Mouse (Mus musculus): Measurements from ENCODE around the gene Sv2a.
A peak's percentile ranks its signal among the peaks of the same experiment; 100 is the strongest.
"Not testable (repeated sequence)": the region's sequence is repeated elsewhere in the genome, so short reads cannot be mapped to it uniquely, and the experiment has no call there.

The Sv2a gene

DNA sequence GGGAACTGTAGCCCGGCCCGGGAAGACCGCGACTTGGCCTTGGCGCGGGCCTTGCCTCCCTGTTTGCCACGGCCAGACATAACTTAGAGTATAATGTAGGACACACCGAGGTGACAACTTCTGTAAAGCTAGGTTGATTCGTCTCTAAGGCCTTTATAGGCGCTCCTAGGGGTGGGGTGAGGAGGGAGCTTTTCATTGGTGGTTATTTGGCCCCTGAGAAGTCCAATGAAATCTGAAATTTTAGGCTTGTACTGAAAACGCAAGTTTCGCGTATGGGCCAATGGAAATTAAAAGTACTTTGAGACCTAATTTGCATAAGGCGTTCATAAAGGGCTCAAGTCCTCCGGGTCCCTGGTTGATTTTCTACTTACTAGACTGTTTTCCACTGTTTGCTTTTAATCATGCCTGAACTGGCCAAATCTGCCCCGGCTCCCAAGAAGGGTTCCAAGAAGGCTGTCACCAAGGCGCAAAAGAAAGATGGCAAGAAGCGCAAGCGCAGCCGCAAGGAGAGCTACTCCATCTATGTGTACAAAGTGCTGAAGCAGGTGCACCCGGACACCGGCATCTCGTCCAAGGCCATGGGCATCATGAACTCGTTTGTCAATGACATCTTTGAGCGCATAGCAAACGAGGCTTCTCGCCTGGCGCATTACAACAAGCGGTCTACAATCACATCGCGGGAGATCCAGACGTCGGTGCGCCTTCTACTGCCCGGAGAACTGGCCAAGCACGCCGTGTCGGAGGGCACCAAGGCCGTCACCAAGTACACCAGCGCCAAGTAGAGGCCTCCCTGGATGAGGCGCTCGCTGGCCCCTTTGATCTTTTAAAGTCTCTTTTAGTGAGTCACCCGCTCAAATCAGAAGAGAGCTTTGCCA lies 40.1 kb downstream of the Sv2a start, which contains the start of the genes Hist2h2ac and Hist2h2be:
Gene Hist2h2ac, minus strand, starts transcription at position 116 of the 875 bp plus-strand sequence.
Gene Hist2h2be, plus strand, starts transcription at position 355 of the 875 bp plus-strand sequence.
- DNase-seq (ENCODE audit: low read depth, low spot score) = peak; percentile 97

GRCm38 (mm10) chr3:96221640-96222038 lies 40.7 kb downstream of the Sv2a start:
- no peak for DNase-seq (ENCODE audit: low read depth, low spot score)

GRCm38 (mm10) chr3:96222774-96223173 lies 41.8 kb downstream of the Sv2a start:
- no peak for DNase-seq (ENCODE audit: low read depth, low spot score)

GRCm38 (mm10) chr3:96225421-96225820 lies 44.5 kb downstream of the Sv2a start:
- no peak for DNase-seq (ENCODE audit: low read depth, low spot score)

- peak; percentile 77 for DNase-seq (ENCODE audit: low read depth, low spot score)
These were observed 46.0 kb downstream of the Sv2a start for GRCm38 (mm10) chr3:96226695-96227648.

DNA sequence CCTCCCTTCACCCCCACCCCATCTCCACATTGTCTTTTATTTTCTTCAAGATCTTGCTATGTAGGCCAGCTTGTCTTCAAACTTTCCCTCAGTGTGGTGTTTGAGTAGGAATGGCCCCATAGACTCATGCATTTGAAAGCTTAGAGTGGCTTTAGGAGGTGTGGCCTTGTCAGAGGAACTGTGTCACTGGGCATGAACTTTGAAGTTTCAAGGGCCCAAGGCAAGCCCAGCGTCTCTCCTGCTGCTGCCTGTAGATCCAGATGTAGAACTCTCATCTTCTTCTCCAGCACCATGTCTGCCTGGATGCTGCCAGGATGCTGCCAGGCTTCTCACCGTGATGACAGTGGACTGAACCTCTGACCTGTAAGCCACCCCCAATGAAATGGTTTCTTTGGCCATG lies 47.9 kb downstream of the Sv2a start:
- DNase-seq (ENCODE audit: low read depth, low spot score) = no peak

GRCm38 (mm10) chr3:96230404-96230803 lies 49.5 kb downstream of the Sv2a start:
- DNase-seq (ENCODE audit: low read depth, low spot score) = no peak

GRCm38 (mm10) chr3:96230910-96231757 lies 50.2 kb downstream of the Sv2a start:
- DNase-seq (ENCODE audit: low read depth, low spot score) = no peak

DNA sequence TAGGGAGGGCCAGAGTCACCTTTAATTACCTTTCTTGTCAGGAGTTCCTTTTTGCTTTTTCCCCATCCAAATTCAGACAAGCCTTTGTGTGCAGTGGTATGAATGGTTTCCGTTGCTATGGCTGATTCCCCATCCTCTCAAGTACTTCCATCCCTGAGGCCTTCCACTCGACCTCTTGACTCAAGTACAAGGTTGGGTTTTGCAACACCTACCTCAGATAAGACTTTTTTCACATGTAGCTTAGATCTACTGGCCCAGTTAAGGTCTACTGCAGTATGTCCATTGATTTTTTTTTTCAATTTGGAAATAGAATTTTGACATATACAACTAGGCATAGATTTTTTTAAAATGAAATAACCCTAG lies 50.8 kb downstream of the Sv2a start:
- no peak for DNase-seq (ENCODE audit: low read depth, low spot score)

DNA sequence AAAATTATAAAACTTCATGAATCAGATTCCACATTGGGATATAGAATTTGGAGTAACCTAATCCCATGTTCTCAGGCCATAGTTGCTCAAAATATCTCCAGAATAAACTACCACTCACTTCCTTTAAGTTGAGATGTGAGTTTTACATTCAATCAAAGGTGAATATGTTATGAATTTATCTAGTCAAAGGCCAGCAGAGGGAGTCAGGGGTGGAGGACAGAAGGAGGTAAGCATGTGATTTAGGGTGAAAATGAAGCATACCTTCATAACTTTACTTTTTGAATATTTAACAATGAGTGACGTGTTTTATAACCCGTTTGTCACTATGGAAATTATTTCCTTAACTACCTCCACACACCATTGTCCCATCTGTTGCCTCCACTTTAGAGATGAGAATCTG lies 54.0 kb downstream of the Sv2a start:
- DNase-seq (ENCODE audit: low read depth, low spot score) = no peak

- DNase-seq (ENCODE audit: low read depth, low spot score) = no peak
These were observed 54.9 kb downstream of the Sv2a start for GRCm38 (mm10) chr3:96235836-96236235.

DNA sequence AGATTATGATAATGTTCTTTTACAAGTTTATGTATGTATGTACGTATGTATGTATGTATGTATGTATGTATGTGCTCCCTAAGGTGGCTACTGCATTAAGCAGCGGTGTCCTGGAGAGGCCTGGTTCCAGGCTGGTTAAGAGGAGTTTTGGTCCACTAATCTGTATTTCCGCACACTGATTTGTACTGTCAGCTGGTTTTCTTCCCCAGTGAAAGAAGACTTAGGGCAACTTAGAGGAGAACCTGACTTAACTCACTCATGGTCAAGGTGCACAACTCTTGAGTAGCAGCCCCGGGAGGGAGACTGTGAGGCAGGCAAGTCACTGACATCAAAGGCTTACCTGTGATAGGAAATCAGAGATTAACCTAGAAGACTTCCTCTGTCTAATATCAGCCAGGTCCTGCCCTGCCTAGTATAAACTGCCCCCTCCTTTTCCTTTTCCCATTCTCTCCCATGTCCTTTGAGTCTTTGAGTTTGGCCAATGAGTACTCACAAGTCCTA lies 55.9 kb downstream of the Sv2a start:
- DNase-seq (ENCODE audit: low read depth, low spot score) = no peak

GRCm38 (mm10) chr3:96237335-96237903 lies 56.5 kb downstream of the Sv2a start:
- peak; percentile 45 for DNase-seq (ENCODE audit: low read depth, low spot score)

- peak; percentile 70 for DNase-seq (ENCODE audit: low read depth, low spot score)
These were observed 57.1 kb downstream of the Sv2a start for GRCm38 (mm10) chr3:96237904-96238511.

DNA sequence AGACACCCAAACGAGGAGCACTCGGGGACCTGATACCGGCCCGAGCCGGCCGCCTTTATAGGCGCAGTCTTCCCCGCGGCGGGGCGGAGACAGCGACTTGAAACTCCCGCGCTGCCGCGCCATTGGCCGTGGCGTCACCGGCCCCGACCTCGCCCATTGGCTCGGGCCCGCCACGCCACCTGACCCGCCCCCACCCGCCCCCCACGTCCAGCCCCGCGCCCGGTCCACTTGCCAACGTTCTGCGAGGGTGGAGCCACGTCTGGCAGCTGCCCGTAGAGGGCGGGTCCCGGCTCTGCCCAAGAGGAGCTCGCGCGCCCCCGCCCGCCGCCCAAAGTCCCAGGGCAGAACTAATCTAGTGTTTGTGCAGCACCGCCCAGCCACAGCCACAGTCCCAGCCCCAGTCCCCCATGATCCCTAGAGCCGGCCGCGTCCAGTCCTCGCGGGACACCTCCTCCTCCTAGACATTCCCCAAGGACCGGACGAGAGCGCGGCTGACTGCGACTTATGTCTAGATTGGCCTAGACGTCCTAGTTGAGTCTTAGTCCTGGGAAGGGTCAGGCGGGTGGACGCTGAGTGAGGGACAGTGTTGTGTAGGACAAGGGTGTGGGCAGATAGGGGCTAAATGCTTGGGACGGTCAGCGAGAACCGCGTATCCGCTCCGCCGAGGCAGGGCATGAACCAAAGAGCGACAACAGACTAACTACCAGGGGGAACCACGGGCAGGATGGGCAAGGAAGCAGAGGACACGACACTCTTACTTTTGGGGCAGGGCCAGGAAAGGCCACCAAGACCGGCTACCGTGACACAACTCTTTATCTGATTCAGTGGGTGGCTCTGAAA lies 58.2 kb downstream of the Sv2a start, which contains the start of gene Hist2h3c2:
Gene Hist2h3c2, minus strand, starts transcription at position 174 of the 840 bp plus-strand sequence.
- not testable (repeated sequence) for DNase-seq (ENCODE audit: low read depth, low spot score)

DNA sequence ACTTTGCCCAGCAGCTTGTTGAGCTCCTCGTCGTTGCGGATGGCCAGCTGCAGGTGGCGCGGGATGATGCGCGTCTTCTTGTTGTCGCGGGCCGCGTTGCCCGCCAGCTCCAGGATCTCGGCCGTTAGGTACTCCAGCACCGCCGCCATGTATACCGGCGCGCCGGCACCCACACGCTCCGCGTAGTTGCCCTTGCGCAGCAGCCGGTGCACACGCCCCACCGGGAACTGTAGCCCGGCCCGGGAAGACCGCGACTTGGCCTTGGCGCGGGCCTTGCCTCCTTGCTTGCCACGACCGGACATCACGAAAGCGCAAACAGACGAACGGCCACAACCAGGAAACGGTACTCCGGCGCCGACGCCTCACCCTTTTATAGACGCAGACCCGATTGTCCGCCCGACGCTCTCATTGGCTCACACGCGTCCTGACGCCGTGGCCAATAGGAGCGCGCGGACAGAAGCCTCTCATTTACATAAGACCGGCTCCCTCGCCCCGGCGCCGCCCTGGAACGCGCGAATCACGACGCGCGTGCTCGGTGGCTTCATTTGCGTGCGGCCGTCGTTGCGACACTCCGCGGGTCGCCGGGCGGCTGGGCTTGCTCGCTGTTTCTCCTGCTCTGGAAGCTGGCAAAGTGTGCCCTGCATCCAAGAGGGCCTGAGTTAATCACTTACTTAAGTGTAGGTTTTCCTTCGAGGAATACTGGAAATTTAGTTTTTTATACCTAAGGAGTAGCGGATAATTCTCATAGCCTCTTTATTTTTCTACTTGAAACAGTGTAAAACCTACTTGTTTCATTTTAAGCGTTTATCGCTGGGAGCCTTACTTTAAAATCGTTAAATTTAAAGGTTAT lies 59.2 kb downstream of the Sv2a start, which contains the start of gene Hist2h2aa2:
Gene Hist2h2aa2, minus strand, starts transcription at position 328 of the 850 bp plus-strand sequence.
- DNase-seq (ENCODE audit: low read depth, low spot score) = peak; percentile 50

- DNase-seq (ENCODE audit: low read depth, low spot score) = no peak
These were observed 59.8 kb downstream of the Sv2a start for GRCm38 (mm10) chr3:96240799-96241197.

GRCm38 (mm10) chr3:96243921-96244572 lies 63.1 kb downstream of the Sv2a start:
- no peak for DNase-seq (ENCODE audit: low read depth, low spot score)
